Mouse (Mus musculus): Measurements from ENCODE around the gene En2.

Gene En2

DNA sequence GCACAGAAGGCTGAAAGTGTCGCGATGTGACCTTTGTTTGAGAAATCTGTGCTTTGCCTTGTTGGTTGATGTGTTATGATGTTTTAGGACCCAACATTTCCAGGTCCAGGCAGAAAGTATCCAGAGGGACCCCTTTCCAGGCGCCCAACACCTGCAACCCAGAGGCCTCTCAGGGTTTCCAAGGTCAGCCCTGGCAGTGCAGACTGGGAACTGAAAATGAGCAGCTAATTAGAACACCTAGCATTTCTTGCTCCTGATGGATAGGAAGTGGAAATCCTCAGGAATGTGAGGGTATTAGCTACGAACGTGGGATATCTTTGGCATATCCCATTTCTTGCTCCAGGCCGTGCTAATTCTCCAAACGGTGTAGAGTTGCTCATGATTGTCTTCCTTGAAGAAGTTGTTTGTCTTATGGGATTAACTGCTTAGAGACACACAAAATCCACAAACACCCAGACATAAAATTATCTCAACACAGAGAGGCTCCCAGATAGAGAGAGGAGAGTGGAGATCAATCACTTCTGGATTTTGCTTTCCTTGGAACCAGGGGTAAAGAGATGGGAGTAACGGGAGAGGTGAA is 5.5 kb upstream of the En2 start:
- DNase-seq (ENCODE audit: low spot score), result no peak

GRCm38 (mm10) chr5:28161383-28161937 is 4.0 kb upstream of the En2 start:
- no peak for DNase-seq (ENCODE audit: low spot score)

- DNase-seq (ENCODE audit: low spot score), result no peak
Measured at GRCm38 (mm10) chr5:28161938-28162402, 3.5 kb upstream of the En2 start.

- DNase-seq (ENCODE audit: low spot score), result no peak
Measured at GRCm38 (mm10) chr5:28163926-28164325, 1.6 kb upstream of the En2 start.

- DNase-seq (ENCODE audit: low spot score), result no peak
Measured at GRCm38 (mm10) chr5:28166256-28167231, 1.1 kb downstream of the En2 start.

DNA sequence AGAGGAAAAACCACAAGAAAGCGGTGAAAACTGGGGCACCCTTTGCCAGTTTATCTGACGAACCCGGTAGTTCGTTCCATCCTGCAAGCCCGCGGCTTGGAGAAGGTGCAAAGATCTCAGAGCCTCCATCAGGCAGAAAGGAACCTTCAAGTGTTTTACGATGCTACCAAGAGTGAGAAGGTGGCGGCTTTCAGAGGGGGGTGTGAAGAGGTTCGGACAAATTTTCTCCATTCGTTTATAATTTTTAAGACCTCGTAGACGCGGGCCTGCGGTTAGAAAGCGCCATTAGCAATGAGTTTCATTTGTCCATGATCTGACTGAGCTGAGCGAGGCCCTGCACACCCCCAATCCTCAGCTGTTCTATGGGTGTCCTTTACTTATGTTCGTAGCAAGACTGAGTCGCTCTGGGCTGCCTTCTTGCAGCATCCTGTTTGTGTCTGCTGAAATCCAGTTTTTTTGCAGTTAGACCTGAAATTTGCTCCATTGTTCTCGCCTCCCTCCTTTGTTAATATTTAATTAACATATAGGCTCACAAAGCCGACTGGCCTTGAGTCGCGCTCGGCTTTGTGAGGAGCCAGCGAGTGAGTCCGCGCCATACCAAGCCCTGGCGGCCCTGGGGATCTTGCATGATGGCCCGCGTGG is 2.2 kb downstream of the En2 start:
- DNase-seq (ENCODE audit: low spot score), result no peak

- no peak for DNase-seq (ENCODE audit: low spot score)
Measured at GRCm38 (mm10) chr5:28168253-28169165, 3.0 kb downstream of the En2 start.

- DNase-seq (ENCODE audit: low spot score), result no peak
Measured at GRCm38 (mm10) chr5:28169166-28169801, 3.8 kb downstream of the En2 start.

- no peak for DNase-seq (ENCODE audit: low spot score)
Measured at GRCm38 (mm10) chr5:28170081-28170480, 4.6 kb downstream of the En2 start.

DNA sequence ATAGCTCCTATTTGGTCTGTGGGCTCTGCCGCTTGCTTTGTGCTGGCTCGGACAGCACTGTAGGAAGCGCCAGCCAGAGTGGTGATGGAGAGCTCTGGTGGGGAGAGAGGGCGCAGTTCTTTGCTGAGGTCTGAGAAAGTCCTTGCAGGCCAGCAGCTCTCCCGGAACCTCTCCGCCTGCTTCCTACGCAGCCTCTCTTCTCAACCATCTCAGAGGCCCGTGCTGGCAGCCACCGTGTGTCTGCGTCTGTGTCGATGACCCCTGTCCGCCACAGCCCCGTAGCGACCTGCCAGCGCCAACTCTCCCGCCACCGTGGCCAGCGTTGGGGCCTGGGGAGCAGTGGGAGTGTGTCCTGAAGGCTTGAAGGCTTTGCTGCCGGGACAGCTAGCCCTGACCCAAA is 5.4 kb downstream of the En2 start:
- no peak for DNase-seq (ENCODE audit: low spot score)

DNA sequence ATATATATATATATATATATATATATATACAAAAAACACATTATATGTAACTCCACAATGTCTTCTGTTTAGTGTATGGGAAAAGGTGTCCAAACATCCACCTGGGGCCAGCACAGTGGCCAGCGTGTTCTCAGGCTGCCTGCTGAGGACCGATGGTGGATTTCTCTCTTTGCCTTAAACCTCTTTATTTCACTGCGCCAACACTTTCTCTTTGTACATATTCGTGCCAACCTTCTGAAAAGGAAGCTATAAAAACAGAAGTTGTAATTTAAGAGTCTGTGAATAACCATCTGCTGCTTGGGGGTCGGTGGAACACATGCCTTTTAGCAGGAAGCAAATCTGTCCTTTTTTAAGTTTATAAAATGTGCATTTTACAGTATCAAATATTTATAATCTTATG is 6.2 kb downstream of the En2 start:
- DNase-seq (ENCODE audit: low spot score), result no peak

- DNase-seq (ENCODE audit: low spot score), result no peak
Measured at GRCm38 (mm10) chr5:28172261-28172920, 6.9 kb downstream of the En2 start.

GRCm38 (mm10) chr5:28172921-28173670 is 7.6 kb downstream of the En2 start:
- no peak for DNase-seq (ENCODE audit: low spot score)

DNA sequence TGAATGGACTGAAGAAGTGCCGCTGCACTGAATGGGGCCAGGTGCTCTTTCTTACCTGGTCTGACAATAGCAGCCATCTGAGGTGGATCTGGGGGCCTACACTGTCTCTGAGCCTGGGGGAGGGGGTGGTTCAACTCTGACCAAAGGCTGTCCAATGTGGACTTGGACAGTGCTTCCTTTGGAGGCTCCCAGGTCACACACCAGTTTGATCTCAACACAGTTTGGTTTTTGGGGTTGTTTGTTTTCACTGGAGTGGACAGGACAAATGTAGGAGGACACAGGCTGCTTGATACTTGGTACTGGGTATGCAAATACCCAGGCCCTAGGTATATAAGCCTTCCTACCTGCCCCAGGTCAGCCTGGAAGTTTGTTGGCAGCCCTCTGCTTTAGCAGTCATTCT is 8.2 kb downstream of the En2 start:
- no peak for DNase-seq (ENCODE audit: low spot score)

GRCm38 (mm10) chr5:28174086-28174485 is 8.6 kb downstream of the En2 start:
- DNase-seq (ENCODE audit: low spot score), result no peak

- no peak for DNase-seq (ENCODE audit: low spot score)
Measured at GRCm38 (mm10) chr5:28174876-28175569, 9.5 kb downstream of the En2 start.

- DNase-seq (ENCODE audit: low spot score), result no peak
Measured at GRCm38 (mm10) chr5:28175570-28175919, 10.1 kb downstream of the En2 start.

- no peak for DNase-seq (ENCODE audit: low spot score)
Measured at GRCm38 (mm10) chr5:28176023-28176422, 10.5 kb downstream of the En2 start.

GRCm38 (mm10) chr5:28176585-28176984 is 11.1 kb downstream of the En2 start:
- DNase-seq (ENCODE audit: low spot score), result no peak
